Mouse (Mus musculus): ENCODE results near the gene Trf.

DNA sequence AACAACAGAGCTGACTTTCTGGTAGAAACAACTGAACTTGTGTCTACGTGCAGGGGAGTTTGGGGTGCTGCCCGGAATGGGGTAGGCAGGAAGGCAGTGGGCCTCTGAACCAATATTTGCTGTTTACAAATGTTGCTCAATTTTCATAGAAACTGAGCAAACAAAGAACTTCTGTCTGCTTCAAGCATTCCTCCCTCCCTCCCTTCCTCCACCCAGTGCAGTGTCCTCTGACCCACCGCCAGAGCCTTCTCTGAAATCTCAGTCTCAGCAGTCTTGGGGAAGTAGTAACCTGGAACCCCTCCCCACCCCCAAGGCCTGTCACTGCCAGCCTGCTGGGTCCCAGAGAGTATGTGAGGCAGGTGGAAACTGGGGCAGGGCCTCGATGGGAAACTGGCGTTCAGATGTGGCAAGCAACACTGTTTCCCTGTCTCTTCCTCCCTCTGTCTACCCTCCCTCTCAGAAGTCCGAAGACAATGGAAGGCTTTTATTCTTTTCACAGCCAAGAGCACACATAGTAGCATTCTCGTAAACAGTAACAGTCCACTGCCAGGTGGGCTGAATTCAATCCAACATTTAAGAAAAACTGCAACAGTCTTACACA, 4.4 kb upstream of the Trf start:
- TF ChIP-seq POLR2A (IDR thresholded peaks at IDR 0.05; ENCODE audit: control insufficient read depth, low read depth, low read length) = no peak
- no peak for TF ChIP-seq CTCF (IDR thresholded peaks at IDR 0.05; ENCODE audit: control insufficient read depth, insufficient read depth, insufficient replicate concordance, low read depth, low read length)
